Mouse (Mus musculus) E14TG2a.4 (cell line): ENCODE results near the gene Smyd3.

ENCODE experiments used
- H3K27me3 ChIP-seq: 2 replicates; pipeline ENCODE4 v1.6.1; 2014; ENCODE audit warnings: low read length, control low read depth; ENCODE audit not compliant: insufficient read depth
- H3K36me3 ChIP-seq: 2 replicates; pipeline ENCODE4 v1.6.1; 2014; ENCODE audit warnings: low read length, control low read depth; ENCODE audit not compliant: insufficient read depth
- H3K4me1 ChIP-seq: replicated peaks from 2 replicates; pipeline ENCODE4 v1.6.1; 2014; ENCODE audit warnings: low read depth, low read length, control low read depth
- H3K4me3 ChIP-seq: replicated peaks from 2 replicates; pipeline ENCODE4 v1.5.1; 2014; ENCODE audit warnings: mild to moderate bottlenecking, low read length
- H3K9me3 ChIP-seq: 2 replicates; pipeline ENCODE4 v1.6.1; 2014; ENCODE audit warnings: low read length, control low read depth
- CTCF ChIP-seq: conservative IDR thresholded peaks from 2 replicates; pipeline ENCODE4 v1.5.1; 2014; ENCODE audit warnings: low read length
- NANOG ChIP-seq: IDR thresholded peaks from 2 replicates; pipeline ENCODE4 v1.6.1; 2014; ENCODE audit warnings: borderline replicate concordance, low read length, mixed read lengths
- POU5F1 ChIP-seq: IDR thresholded peaks from 2 replicates; pipeline ENCODE4 v1.6.1; 2014; ENCODE audit warnings: low read length, borderline replicate concordance

Smyd3 gene

DNA sequence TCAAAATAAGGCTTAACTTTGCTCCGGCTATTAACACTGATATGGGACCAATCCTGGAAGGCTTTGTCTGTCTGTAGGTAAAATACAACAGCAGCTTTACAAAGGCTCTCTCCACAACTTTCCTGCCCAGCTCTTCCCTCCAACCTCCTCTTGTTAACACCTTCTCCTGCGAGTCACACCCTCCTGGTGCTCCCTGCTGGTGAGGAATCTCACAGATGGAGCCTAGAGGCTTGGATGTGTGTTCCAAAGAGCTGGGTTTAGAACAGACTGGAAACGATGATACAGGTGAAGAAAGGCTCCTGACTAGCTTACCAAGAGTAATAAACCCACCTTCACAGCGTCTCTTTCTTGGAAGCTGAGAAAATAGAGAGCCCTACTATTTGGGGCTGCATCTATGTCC is 588.3 kb downstream of the Smyd3 start:
- Histone ChIP-seq H3K27me3 (peaks cover 19% of the 10 kb centered on the region), H3K9me3 (peaks cover 11% of the 10 kb centered on the region), H3K4me3 (no peak overlapping the region), H3K36me3 (no peaks in the 10 kb centered on the region), H3K4me1 (no peaks in the 10 kb centered on the region)
- no peak for TF ChIP-seq POU5F1
- no peak for TF ChIP-seq NANOG
- no peak for TF ChIP-seq CTCF

DNA sequence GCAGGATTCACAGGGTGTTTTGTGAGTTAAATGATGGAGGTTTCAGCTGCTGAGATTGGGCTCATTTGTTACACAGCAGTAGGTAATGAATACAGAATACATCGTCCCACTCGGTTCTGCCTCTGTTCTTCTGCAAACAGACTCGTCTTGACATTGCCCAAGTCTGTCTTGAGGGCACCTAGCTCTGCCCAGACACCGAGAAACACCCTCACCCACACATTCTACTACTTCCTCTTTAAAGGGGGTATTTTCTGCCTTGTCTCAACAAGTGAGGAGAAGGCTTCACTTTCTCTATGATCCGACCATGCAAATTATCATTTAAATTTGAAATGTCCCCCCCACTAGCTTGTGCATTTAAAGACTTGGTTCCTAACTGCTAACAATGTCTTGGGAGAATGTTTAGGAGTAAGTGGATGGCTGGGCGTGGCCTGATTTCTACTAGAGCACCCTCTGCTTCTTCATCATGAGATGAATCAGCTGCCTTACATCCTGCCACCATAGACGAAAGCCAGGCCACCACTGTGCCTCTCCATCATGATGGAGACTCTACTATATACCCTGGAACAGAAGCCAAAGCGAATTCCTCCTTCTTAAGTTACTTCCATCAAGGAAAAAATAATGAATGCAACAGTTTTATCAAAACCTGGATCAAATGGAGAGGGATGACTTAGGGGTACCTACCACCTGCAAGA is 593.2 kb downstream of the Smyd3 start:
- H3K36me3 ChIP-seq: no peaks in the 10 kb centered on the region
- peaks cover 23% of the 10 kb centered on the region for H3K27me3 ChIP-seq
- no peaks in the 10 kb centered on the region for H3K4me1 ChIP-seq
- no peaks in the 10 kb centered on the region for H3K9me3 ChIP-seq
- TF ChIP-seq CTCF: no peak
- no peak for TF ChIP-seq POU5F1
- no peak for TF ChIP-seq NANOG
- no peak overlapping the region for H3K4me3 ChIP-seq

DNA sequence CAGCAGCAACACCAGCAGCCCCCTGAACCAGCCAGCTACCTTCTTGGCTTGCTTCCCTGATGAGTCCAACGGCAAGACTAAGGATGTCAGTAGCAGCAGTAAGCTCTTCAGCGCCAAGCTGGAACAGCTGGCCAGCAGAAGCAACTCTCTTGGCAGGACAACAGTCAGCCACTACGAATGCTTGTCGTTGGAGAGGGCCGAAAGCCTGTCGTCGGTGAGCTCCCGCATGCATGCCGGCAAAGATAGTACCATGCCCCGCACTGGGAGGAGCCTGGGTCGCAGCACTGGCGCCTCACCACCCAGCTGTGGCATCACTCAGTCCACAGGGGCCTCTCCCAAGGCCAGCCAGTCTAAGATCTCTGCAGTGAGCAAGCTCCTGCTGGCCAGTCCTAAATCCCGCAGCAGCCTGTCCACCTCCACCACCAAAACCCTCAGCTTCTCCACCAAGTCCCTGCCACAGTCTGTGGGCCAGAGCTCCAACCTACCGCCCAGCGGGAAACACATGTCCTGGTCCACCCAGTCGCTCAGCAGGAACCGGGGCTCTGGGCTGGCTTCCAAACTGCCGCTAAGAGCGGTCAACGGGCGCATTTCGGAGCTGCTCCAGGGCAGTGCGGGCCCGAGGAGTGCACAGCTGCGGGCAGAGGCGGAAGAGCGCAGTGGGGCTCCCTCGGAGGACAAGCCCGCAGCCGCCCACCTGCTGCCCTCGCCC is 600.5 kb downstream of the Smyd3 start:
- Histone ChIP-seq H3K4me1 (peaks cover 35% of the 10 kb centered on the region), H3K9me3 (no peaks in the 10 kb centered on the region), H3K4me3 (peak overlapping the region; percentile 74), H3K27me3 (peaks cover 76% of the 10 kb centered on the region), H3K36me3 (no peaks in the 10 kb centered on the region)
- TF ChIP-seq NANOG (no peak), POU5F1 (no peak), CTCF (no peak)

GRCm38 (mm10) chr1:178915056-178915455 is 602.8 kb downstream of the Smyd3 start:
- Histone ChIP-seq H3K36me3 (no peaks in the 10 kb centered on the region), H3K27me3 (peaks cover 72% of the 10 kb centered on the region), H3K9me3 (no peaks in the 10 kb centered on the region), H3K4me1 (peaks cover 35% of the 10 kb centered on the region), H3K4me3 (peak overlapping the region; percentile 7; the same call in 1 of the 2 replicates)
- no peak for TF ChIP-seq CTCF
- TF ChIP-seq NANOG: no peak
- no peak for TF ChIP-seq POU5F1

DNA sequence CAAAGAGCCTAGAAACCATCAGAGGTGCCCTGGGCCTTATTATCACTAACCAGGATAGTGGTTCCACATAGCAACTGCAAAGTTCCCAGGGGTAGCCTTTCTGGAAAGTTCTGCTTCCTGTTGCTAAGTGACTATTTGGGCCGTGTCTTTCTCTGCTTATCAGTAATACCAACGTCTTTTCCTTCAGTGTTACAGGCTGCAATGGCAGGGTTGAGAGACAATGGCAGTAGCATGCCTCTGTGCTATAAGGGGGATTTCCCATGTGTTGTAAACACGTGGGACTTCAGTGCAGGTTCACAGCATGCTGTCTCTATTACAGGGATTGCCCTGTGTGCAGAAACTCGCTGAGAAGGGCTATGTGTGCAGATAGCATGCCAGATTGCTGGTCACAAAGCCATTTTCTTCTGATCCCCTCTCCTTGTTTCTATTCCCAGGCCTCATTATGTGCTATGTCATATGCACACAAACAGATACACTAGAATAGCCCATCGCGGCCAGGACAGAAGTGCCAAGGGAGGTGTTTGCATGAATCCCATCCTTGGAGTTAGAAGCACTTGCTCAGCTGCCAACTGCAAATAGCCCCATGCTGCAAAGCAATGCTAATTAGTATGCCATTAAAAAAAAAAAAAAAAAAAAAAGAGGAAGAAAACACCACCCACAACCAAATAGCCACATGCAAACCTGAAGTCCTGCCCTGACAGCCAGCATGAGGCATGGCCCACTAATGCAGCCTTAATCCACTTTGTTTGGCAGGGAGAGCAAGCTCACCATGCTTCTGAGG is 604.7 kb downstream of the Smyd3 start:
- H3K4me1 ChIP-seq: peaks cover 34% of the 10 kb centered on the region
- TF ChIP-seq CTCF (no peak), NANOG (no peak), POU5F1 (no peak)
- no peaks in the 10 kb centered on the region for H3K9me3 ChIP-seq
- H3K4me3 ChIP-seq: no peak overlapping the region
- peaks cover 67% of the 10 kb centered on the region for H3K27me3 ChIP-seq
- no peaks in the 10 kb centered on the region for H3K36me3 ChIP-seq

GRCm38 (mm10) chr1:178910951-178911350 is 606.9 kb downstream of the Smyd3 start:
- Histone ChIP-seq H3K27me3 (peaks cover 48% of the 10 kb centered on the region), H3K36me3 (no peaks in the 10 kb centered on the region), H3K9me3 (no peaks in the 10 kb centered on the region), H3K4me1 (peaks cover 14% of the 10 kb centered on the region), H3K4me3 (no peak overlapping the region)
- TF ChIP-seq NANOG (no peak), POU5F1 (no peak), CTCF (no peak)
